Mouse (Mus musculus) testis, adult 2 months (tissue): ENCODE results near the gene Mlip.

Experiments
- CTCF ChIP-seq: fragments of 200-500 bp; IDR thresholded peaks from 2 replicates; pipeline ENCODE4 v1.5.1; 2012; ENCODE audit warnings: low read depth, mild to moderate bottlenecking, inconsistent platforms, low read length, moderate library complexity; ENCODE audit not compliant: control insufficient read depth, insufficient read depth, insufficient replicate concordance
- POLR2A ChIP-seq: fragments of 200-500 bp; IDR thresholded peaks from 2 replicates; pipeline ENCODE4 v1.6.1; 2012; ENCODE audit warnings: low read depth, mild to moderate bottlenecking, inconsistent platforms, low read length, moderate library complexity; ENCODE audit not compliant: control insufficient read depth

DNA sequence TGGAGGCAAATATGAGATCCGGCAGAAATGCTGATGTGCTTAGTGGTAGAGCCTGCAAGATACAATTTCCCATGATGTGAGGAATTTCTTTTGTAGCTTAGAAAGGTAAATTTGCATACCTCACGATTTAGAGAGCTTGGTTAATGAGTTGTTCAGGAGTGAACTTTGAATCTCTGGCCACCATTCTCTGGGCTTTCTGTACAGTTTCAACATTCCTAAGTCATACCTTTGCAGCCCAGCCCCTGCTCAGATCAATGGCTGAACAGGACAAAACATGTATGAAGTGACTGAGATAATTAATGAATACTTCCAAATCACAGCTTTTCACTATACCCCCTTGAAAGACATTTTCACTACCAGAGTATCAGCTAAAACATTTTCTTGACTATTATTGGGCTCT, 281.1 kb downstream of the Mlip start:
- TF ChIP-seq CTCF (no peak), POLR2A (no peak)
